In the genomic region with DNA sequence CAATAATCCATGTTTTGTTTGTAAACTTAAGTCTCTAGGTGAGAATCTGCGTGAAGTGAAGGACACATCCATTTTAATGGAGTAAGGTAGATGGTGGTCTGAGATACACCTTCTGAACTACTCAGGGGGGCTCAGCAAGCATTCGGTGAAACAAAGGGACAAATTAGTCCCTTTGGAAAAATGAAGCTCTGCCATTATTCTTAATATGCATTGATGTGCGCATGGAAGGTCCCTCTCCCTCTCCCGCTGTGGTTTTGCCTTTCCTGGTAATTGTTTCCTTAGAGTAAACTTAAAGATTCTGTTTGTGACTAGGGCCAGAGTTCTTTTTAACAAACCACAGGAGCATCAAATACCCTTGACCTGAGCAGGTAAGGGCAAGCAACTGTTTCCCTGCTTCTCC, we compare ENCODE assay signal across 17 mouse cellular contexts.
"Had no signal": no experiment of that assay in that cellular context is flagged by ENCODE, and none has a peak within 500 bp of the region (broad histone marks: within the 10 kb centered on the region; RNA-seq: fewer than 3 reads in every experiment).

No protein-coding gene starts in this region.

- ATAC-seq: hindbrain, postnatal 0 days; intestine, embryonic 16.5 days; liver, embryonic 12.5 days had no signal

- DNase-seq: gastrocnemius, postnatal 10 days; gastrocnemius, postnatal 25 days; heart, adult 11 months; heart, adult 2 months; heart, postnatal 10 days; heart, postnatal 4 days; kidney, adult 11 months; kidney, adult 2 months; kidney, adult 9 months; kidney, postnatal 14 days; kidney, postnatal 36 days; layer of hippocampus, adult 9-11 months; layer of hippocampus, postnatal 36 days; left cerebral cortex, postnatal 4 days had no signal
